Mouse (Mus musculus) megakaryocyte, embryonic 14.5 days (primary cell): ENCODE measurements around the gene Mttp. TPM values are rescaled to one million over a fixed set of nuclear protein-coding genes. Genes with fewer than 3 reads are reported as not detected.

ENCODE experiments used
- H3K27me3 ChIP-seq: replicated peaks from 2 replicates; pipeline ENCODE3; 2012; ENCODE audit warnings: inconsistent platforms
- H3K36me3 ChIP-seq: replicated peaks from 2 replicates; pipeline ENCODE3; 2012; ENCODE audit warnings: low read length, inconsistent platforms, mixed read lengths
- H3K4me1 ChIP-seq: 2 replicates; pipeline ENCODE4 v1.6.1; 2012; ENCODE audit warnings: inconsistent platforms
- H3K4me3 ChIP-seq: replicated peaks from 2 replicates; pipeline ENCODE3; 2012; ENCODE audit warnings: moderate library complexity, mild to moderate bottlenecking, inconsistent platforms
- H3K9me3 ChIP-seq: 2 replicates; pipeline ENCODE4 v1.6.1; 2012; ENCODE audit warnings: inconsistent platforms
- FLI1 ChIP-seq: IDR thresholded peaks from 2 replicates; pipeline ENCODE4 v1.6.1; 2012; ENCODE audit warnings: low read length, inconsistent platforms, mixed read lengths
- GATA1 ChIP-seq: IDR thresholded peaks from 3 replicates; pipeline ENCODE4 v1.6.1; 2012; ENCODE audit warnings: mixed read lengths, low read length, inconsistent platforms, borderline replicate concordance
- polyA plus RNA-seq: library from polyadenylated mRNA; stranded (reverse); fragments of >175 nt; gene quantifications from 2 replicates; pipeline ENCODE4 v1.2.3, GENCODE M21; 2012; ENCODE audit warnings: low replicate concordance; ENCODE audit not compliant: insufficient read depth

The Mttp gene
- polyA plus RNA-seq = 0.41 TPM in 1 of 2 replicates, not detected in the other

GRCm38 (mm10) chr3:138144642-138145171 is at the start of gene Mttp:
Gene Mttp, minus strand, starts transcription at chr3:138144968.
- no peak for TF ChIP-seq GATA1
- no peak for TF ChIP-seq FLI1
- Histone ChIP-seq H3K36me3 (peaks cover 23% of the 10 kb centered on the region), H3K4me1 (peaks cover 12% of the 10 kb centered on the region), H3K27me3 (no peaks in the 10 kb centered on the region), H3K4me3 (peak within 1 kb of the TSS; percentile 99), H3K9me3 (no peaks in the 10 kb centered on the region)

DNA sequence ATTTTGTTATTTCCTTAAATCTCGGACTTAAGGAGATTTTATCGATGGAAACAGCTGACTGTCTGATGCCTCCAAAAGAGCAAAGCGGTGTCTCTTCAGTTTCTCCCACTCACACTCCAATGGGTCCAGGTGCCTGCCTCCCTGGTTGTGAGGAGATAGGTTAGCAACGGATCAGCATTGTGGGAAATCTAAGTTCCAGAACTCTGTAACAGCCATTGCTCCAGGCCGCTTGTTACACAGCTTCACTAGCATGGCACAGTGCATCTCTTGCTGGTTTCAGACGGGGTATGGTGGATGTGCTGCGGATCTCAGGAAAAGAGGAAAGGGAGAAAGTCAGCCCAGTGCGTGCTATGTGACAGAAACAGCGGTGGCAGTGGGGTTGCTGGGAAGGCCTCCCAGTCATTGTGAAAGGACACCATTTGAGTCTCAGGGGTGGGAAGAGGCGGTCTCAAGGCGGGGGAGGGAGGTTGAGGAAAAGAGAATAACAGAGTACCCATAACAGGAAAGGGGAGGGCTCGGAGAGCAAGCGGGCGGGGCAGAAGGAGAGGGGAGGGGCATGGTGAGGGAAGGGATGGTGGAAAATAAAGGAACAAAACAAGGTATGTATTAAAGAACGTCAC is 49.0 kb upstream of the Mttp start, which contains the start of gene 4930579F01Rik:
Gene 4930579F01Rik, minus strand, starts transcription at position 143 of the 620 bp plus-strand sequence.
- TF ChIP-seq FLI1 (no peak), GATA1 (no peak)
- Histone ChIP-seq H3K4me1 (peaks cover 15% of the 10 kb centered on the region), H3K9me3 (peaks cover 5% of the 10 kb centered on the region; the same call in 1 of the 2 replicates), H3K36me3 (no peaks in the 10 kb centered on the region), H3K4me3 (no peak within 1 kb of the TSS), H3K27me3 (peaks cover 9% of the 10 kb centered on the region)

GRCm38 (mm10) chr3:138192260-138192659 is 47.5 kb upstream of the Mttp start:
- Histone ChIP-seq H3K36me3 (no peaks in the 10 kb centered on the region), H3K4me1 (peaks cover 2% of the 10 kb centered on the region; the same call in 1 of the 2 replicates), H3K9me3 (peaks cover 5% of the 10 kb centered on the region; the same call in 1 of the 2 replicates), H3K27me3 (peaks cover 5% of the 10 kb centered on the region), H3K4me3 (no peak overlapping the region)
- TF ChIP-seq FLI1 = no peak
- no peak for TF ChIP-seq GATA1

- peaks cover 4% of the 10 kb centered on the region; the same call in 1 of the 2 replicates for H3K9me3 ChIP-seq
- H3K4me3 ChIP-seq = no peak overlapping the region
- no peaks in the 10 kb centered on the region for H3K36me3 ChIP-seq
- H3K4me1 ChIP-seq = no peaks in the 10 kb centered on the region
- peaks cover 6% of the 10 kb centered on the region for H3K27me3 ChIP-seq
- TF ChIP-seq FLI1 = no peak
Observed at GRCm38 (mm10) chr3:138185995-138186930, 41.5 kb upstream of the Mttp start.

DNA sequence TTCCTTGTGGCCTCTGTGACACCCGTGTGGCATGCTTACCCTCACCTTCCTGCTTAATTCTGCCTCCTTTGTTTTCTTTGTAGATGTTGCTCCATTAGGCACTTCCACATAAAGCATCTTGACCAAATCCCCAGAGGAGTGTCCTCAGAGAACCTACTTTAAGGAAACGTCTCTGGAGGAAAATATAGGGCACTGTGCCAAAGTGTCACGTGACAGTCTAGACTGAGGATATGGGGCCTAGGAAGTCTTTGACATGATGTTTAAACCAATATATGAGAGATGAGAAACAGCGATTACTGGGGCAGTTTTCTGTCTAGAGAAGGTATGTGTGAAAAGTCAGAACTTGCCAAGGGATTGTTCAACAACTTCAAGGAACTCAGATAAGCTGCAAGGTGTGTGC is 40.5 kb upstream of the Mttp start:
- H3K4me3 ChIP-seq = no peak overlapping the region

GRCm38 (mm10) chr3:138183371-138183770 is 38.6 kb upstream of the Mttp start:
- Histone ChIP-seq H3K27me3 (peaks cover 9% of the 10 kb centered on the region), H3K9me3 (no peaks in the 10 kb centered on the region), H3K36me3 (no peaks in the 10 kb centered on the region), H3K4me3 (no peak overlapping the region), H3K4me1 (no peaks in the 10 kb centered on the region)
- TF ChIP-seq GATA1 (no peak), FLI1 (no peak)

More for the DNA sequence above, 40.5 kb upstream of the Mttp start:
- Histone ChIP-seq H3K27me3 (peaks cover 6% of the 10 kb centered on the region), H3K4me1 (no peaks in the 10 kb centered on the region), H3K36me3 (no peaks in the 10 kb centered on the region), H3K9me3 (no peaks in the 10 kb centered on the region)
- no peak for TF ChIP-seq FLI1
- no peak for TF ChIP-seq GATA1

DNA sequence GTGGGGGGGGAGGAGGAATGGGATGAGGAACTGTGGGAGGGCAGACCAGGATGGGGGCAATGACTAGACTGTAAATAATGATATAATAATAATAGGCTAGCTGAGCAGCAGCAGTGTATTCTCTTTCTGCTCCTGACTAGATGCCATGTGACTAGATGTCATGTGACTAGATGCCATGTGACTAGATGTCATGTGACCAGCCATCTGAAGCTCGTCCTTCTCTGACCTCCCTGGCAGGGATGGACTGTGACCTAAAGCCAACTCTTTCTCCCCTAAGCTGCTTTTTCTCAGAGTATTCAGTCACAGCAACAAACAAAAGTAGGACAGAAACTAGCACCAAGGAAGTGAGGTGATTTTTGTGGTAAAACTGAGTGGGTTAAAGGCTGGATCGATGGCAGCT is 37.3 kb upstream of the Mttp start:
- Histone ChIP-seq H3K4me1 (no peaks in the 10 kb centered on the region), H3K4me3 (no peak overlapping the region), H3K27me3 (peaks cover 11% of the 10 kb centered on the region), H3K9me3 (no peaks in the 10 kb centered on the region), H3K36me3 (no peaks in the 10 kb centered on the region)
- TF ChIP-seq FLI1 (no peak), GATA1 (no peak)

GRCm38 (mm10) chr3:138175551-138175950 is 30.8 kb upstream of the Mttp start:
- Histone ChIP-seq H3K36me3 (no peaks in the 10 kb centered on the region), H3K4me1 (no peaks in the 10 kb centered on the region), H3K4me3 (no peak overlapping the region), H3K9me3 (peaks cover 16% of the 10 kb centered on the region), H3K27me3 (peaks cover 5% of the 10 kb centered on the region)
- TF ChIP-seq FLI1 (no peak), GATA1 (no peak)

- H3K9me3 ChIP-seq = peaks cover 16% of the 10 kb centered on the region
- no peak overlapping the region for H3K4me3 ChIP-seq
- no peaks in the 10 kb centered on the region for H3K4me1 ChIP-seq
- no peaks in the 10 kb centered on the region for H3K36me3 ChIP-seq
- H3K27me3 ChIP-seq = peaks cover 2% of the 10 kb centered on the region
- TF ChIP-seq GATA1 = no peak
Observed at GRCm38 (mm10) chr3:138173291-138173690, 28.5 kb upstream of the Mttp start.
